Mouse (Mus musculus) kidney, adult 2 months (tissue): ENCODE measurements around the gene Vmn1r1. TPM values are rescaled to one million over a fixed set of nuclear protein-coding genes. Genes with fewer than 3 reads are reported as not detected.

Source experiments
- DNase-seq: peaks from one replicate; pipeline ENCODE4 v3.0.0; 2021
- H3K27ac ChIP-seq: fragments of 200-500 bp; 2 replicates; pipeline ENCODE4 v1.5.1; 2012; ENCODE audit warnings: low read depth, low read length, control low read depth, inconsistent platforms; ENCODE audit not compliant: insufficient read depth
- H3K27me3 ChIP-seq: fragments of 200-500 bp; replicated peaks from 2 replicates; pipeline ENCODE4 v1.6.1; 2012; ENCODE audit warnings: mild to moderate bottlenecking, moderate library complexity, low read length, inconsistent platforms; ENCODE audit not compliant: control insufficient read depth, insufficient read depth
- H3K36me3 ChIP-seq: fragments of 200-500 bp; 2 replicates; pipeline ENCODE4 v1.6.1; 2012; ENCODE audit warnings: mild to moderate bottlenecking, moderate library complexity, low read length, inconsistent platforms; ENCODE audit not compliant: control insufficient read depth, insufficient read depth
- H3K4me1 ChIP-seq: fragments of 200-500 bp; 2 replicates; pipeline ENCODE4 v1.6.1; 2011; ENCODE audit warnings: low read length; ENCODE audit not compliant: control insufficient read depth, insufficient read depth
- H3K4me3 ChIP-seq: fragments of 200-500 bp; 2 replicates; pipeline ENCODE4 v1.5.1; 2011; ENCODE audit warnings: mild to moderate bottlenecking, low read depth, low read length, control low read depth; ENCODE audit not compliant: insufficient read depth
- CTCF ChIP-seq: fragments of 200-500 bp; conservative IDR thresholded peaks from 2 replicates; pipeline ENCODE4 v1.5.1; 2011; ENCODE audit warnings: low read depth, mild to moderate bottlenecking, control low read depth, low read length, moderate library complexity, mixed read lengths; ENCODE audit not compliant: insufficient read depth, insufficient read length
- POLR2A ChIP-seq: fragments of 200-500 bp; IDR thresholded peaks from one replicate; pipeline ENCODE4 v1.6.1; 2011; ENCODE audit warnings: low read depth, low read length, control low read depth
- WGBS: fragments of 180-500 bp; shearing (Covaris S2); methylation state at CpG from one replicate; pipeline ENCODE4 v1.1.7; 2018; 5-methylcytosine and 5-hydroxymethylcytosine counted together
- polyA plus RNA-seq: library from polyadenylated mRNA; depleted of rRNA; stranded (reverse); fragments of >200 nt; gene quantifications from 2 replicates; pipeline ENCODE4 v1.2.3, GENCODE M21; 2012; rRNA removed

Gene Vmn1r1
- polyA plus RNA-seq, 1 experiment = not detected

DNA sequence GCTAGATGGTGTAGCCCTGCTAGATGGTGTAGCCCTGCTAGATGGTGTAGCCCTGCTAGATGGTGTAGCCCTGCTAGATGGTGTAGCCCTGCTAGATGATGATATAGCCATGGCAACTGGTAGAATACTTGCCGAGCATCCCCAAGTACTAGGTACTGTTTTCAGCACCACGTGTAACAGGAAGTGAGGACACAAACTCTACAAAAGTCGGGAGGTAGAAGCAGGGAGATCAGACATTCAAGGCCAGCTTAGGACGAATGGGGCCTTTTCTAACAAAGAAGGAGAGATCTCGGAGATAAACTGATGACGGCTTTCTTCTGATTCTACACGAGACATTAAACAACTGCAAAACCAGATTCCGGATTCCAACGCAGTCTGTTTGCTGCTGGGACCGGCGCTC, 54.1 kb downstream of the Vmn1r1 start:
- Histone ChIP-seq H3K4me1 (no peaks in the 10 kb centered on the region), H3K36me3 (no peaks in the 10 kb centered on the region), H3K27ac (no peak overlapping the region), H3K27me3 (no peaks in the 10 kb centered on the region), H3K4me3 (no peak overlapping the region)
- 92% methylated on average over 11 of the region's 11 CpGs for WGBS
- no peak for TF ChIP-seq CTCF
- TF ChIP-seq POLR2A = no peak
- DNase-seq = no peak

DNA sequence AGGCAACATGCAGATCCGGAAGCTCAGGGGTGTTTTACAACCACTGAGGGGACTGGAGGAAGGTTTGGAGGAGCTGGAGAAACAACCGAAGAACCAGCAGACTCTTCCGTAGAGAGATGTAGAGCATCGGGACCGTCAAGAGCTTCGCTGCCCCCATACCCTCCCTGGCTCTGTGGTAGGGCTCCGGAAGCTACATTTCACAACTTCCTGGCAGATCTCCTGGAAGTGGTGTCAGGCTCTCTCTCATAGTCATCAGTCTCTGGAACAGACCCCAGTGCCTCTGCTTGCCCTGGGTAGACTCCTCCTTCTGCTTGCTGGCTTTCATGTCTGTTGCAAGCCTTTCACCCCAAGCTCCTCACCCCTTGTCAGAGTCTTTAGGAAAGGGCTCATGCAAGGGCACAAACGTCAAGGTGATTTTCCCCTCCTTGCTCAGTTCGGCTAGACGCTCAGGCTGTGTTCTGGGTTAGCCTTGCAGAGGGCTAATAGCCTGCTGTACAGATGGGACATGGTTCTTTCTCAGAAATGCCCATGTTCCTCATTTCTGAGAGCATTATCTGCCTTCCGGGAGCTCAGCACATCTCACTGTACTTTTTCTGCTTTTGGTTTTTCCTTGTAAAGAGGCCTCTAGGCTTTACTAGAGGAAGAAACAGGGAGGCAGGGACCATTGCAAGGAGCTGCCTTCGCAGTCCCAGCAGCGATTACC, 55.7 kb downstream of the Vmn1r1 start:
- WGBS = 58% methylated on average over 13 of the region's 13 CpGs
- Histone ChIP-seq H3K4me3 (no peak overlapping the region), H3K4me1 (no peaks in the 10 kb centered on the region), H3K36me3 (no peaks in the 10 kb centered on the region), H3K27me3 (no peaks in the 10 kb centered on the region), H3K27ac (no peak overlapping the region)
- DNase-seq = no peak
- no peak for TF ChIP-seq CTCF
- TF ChIP-seq POLR2A = no peak

DNA sequence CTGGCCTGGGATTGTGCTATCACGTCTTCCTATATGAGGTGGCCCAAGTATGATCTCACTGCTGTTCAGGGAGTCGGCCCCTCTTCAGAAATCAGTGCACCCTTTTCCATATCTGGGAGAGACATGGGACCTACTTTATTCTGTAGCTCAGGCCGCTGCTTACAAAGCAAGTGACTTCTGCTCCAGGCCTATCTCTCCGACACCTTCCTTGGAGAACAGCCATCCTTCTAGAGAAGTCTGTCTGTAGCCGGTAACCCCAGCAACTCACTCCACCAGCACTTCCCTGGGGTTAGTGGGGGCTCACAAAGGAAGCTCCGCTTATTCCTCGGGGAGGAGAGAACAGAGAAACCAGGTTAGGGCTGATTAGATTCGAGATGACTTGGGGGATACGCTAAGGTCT, 57.0 kb downstream of the Vmn1r1 start:
- H3K27ac ChIP-seq = no peak overlapping the region
- TF ChIP-seq CTCF (no peak), POLR2A (no peak)
- 85% methylated on average over 9 of the region's 9 CpGs for WGBS
- H3K27me3 ChIP-seq = no peaks in the 10 kb centered on the region
- no peak for DNase-seq
- no peaks in the 10 kb centered on the region for H3K4me1 ChIP-seq
- no peak overlapping the region for H3K4me3 ChIP-seq
- H3K36me3 ChIP-seq = no peaks in the 10 kb centered on the region

DNA sequence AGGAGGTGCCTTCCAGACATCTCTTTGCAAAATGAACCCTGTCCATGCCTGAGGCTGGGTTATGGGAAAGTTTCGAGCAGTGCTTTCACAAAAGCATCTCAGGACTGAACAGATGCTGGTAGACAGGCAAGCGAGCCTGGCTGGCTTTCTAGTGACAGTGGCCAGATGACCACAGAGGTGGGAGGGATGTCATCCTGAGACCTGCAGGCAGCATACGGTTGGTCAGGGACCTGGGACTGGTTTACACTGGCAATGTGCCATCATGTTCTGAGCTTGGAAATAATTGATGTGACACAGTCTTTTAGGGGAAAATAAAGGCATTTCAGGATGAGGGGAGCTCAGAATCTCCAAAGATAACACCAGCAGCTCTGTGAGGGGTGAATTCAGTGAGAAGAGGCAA, 59.3 kb downstream of the Vmn1r1 start:
- TF ChIP-seq CTCF = no peak
- TF ChIP-seq POLR2A = no peak
- DNase-seq = no peak
- Histone ChIP-seq H3K4me3 (no peak overlapping the region), H3K27ac (no peak overlapping the region), H3K27me3 (no peaks in the 10 kb centered on the region), H3K4me1 (no peaks in the 10 kb centered on the region), H3K36me3 (no peaks in the 10 kb centered on the region)
- WGBS = 60% methylated on average over 3 of the region's 3 CpGs

Other genes starting within 250 kb of the Vmn1r1 start
- gene Enah, start 144.5 kb downstream of the Vmn1r1 start, polyA plus RNA-seq = 9.5 and 10.1 TPM in 2 replicates
- 44.0 and 52.8 TPM in 2 replicates for gene Srp9, start 39.7 kb downstream of the Vmn1r1 start, polyA plus RNA-seq
- 137 and 158 TPM in 2 replicates for gene Degs1, start 118.3 kb upstream of the Vmn1r1 start, polyA plus RNA-seq
- gene Fbxo28, start 177.1 kb upstream of the Vmn1r1 start, polyA plus RNA-seq = 9.0 and 11.0 TPM in 2 replicates
- gene Trp53bp2, start 244.7 kb upstream of the Vmn1r1 start, polyA plus RNA-seq = 25.0 and 29.7 TPM in 2 replicates